Mouse (Mus musculus) kidney, adult 2 months (tissue): ENCODE measurements around the gene Syne2.

Experiments
- CTCF ChIP-seq: fragments of 200-500 bp; conservative IDR thresholded peaks from 2 replicates; pipeline ENCODE4 v1.5.1; 2011; ENCODE audit warnings: low read depth, mild to moderate bottlenecking, control low read depth, low read length, moderate library complexity, mixed read lengths; ENCODE audit not compliant: insufficient read depth, insufficient read length
- POLR2A ChIP-seq: fragments of 200-500 bp; IDR thresholded peaks from one replicate; pipeline ENCODE4 v1.6.1; 2011; ENCODE audit warnings: low read depth, low read length, control low read depth

DNA sequence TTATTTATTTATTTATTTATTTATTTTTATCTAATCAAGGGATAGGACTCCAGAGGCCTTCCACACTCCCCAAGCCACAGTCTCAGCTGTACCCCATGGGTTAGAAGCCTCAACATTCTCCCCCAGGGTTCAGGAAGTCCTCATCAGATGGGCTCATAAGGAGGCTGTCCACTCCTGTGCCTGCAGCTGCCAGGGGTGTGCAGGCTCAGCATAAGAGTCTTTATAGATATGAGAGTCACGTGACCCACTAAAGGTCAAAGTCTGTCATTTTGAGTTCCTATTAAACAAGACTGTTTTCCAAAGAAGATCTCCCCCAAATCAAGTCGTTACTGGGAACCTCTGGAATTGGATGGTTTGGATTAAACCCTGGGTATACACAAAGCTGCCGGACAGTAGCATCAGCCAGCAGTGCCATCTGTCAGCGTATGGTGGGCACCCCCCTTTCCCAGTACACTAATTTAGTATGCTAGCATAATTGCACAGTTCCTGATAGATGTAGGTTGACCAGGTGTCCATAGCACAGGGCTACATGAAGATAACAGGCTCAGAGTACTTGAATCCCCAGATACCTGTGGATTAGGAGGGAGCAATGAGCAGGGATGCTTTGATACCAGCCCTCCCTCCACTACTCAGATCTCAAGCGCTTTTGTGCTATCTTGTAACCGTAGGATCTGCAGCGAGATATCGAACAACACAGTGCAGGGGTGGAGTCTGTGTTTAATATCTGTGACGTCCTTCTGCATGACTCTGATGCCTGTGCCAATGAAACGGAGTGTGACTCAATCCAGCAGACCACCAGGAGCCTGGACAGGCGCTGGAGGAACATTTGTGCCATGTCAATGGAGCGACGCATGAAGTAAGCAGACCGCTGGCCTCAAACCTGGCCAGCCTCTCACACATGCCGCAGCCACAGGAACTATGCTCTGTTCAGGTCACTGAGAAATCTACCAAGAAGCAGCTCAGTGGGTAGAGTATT is 276.0 kb downstream of the Syne2 start:
- TF ChIP-seq POLR2A (no peak), CTCF (no peak)
